Mouse (Mus musculus) intestine, embryonic 14.5 days (tissue): ENCODE measurements around the gene Cyb5d1. TPM values are rescaled to one million over a fixed set of nuclear protein-coding genes. Genes with fewer than 3 reads are reported as not detected.
"Not testable (repeated sequence)": the region's sequence is repeated elsewhere in the genome, so short reads cannot be mapped to it uniquely, and the experiment has no call there.

Experiments
- ATAC-seq: fragments of 200-750 bp; cut with Nextera tagmentation; replicated peaks from 2 replicates; pipeline ENCODE4 v1.8.0; 2017; ENCODE audit warnings: low read depth, moderate number of reproducible peaks, moderate TSS enrichment, moderate library complexity; ENCODE audit not compliant: low FRiP score, low TSS enrichment
- DNase-seq: peaks from one replicate; pipeline ENCODE4 v3.0.0-alpha.2; 2018; ENCODE audit warnings: low spot score
- H3K27ac ChIP-seq: fragments of 300-500 bp; sonication (generic); 2 replicates; pipeline ENCODE4 v1.5.1; 2014; ENCODE audit warnings: low read depth, mild to moderate bottlenecking, control low read depth
- H3K27me3 ChIP-seq: fragments of 300-500 bp; sonication (generic); replicated peaks from 2 replicates; pipeline ENCODE4 v1.6.1; 2014; ENCODE audit warnings: low read length, control low read depth; ENCODE audit not compliant: control insufficient read depth, insufficient read depth
- H3K36me3 ChIP-seq: fragments of 300-500 bp; sonication (generic); 2 replicates; pipeline ENCODE4 v1.6.1; 2014; ENCODE audit warnings: low read length, control low read depth; ENCODE audit not compliant: control insufficient read depth, insufficient read depth
- H3K4me1 ChIP-seq: fragments of 300-500 bp; sonication (generic); replicated peaks from 2 replicates; pipeline ENCODE4 v1.6.1; 2014; ENCODE audit warnings: low read length, control low read depth, mixed read lengths; ENCODE audit not compliant: control insufficient read depth, insufficient read depth
- H3K4me2 ChIP-seq: fragments of 300-500 bp; sonication (generic); 2 replicates; pipeline ENCODE4 v1.6.1; 2014; ENCODE audit warnings: low read length
- H3K4me3 ChIP-seq: fragments of 300-500 bp; sonication (generic); 2 replicates; pipeline ENCODE4 v1.5.1; 2014; ENCODE audit warnings: low read depth, low read length, control low read depth, mixed read lengths
- H3K9ac ChIP-seq: fragments of 300-500 bp; sonication (generic); 2 replicates; pipeline ENCODE4 v1.6.1; 2014; ENCODE audit warnings: mild to moderate bottlenecking, low read length
- H3K9me3 ChIP-seq: fragments of 300-500 bp; sonication (generic); 2 replicates; pipeline ENCODE4 v1.6.1; 2016; ENCODE audit warnings: low read length, control low read depth; ENCODE audit not compliant: control insufficient read depth
- WGBS: fragments of 180-500 bp; shearing (Covaris S2); extraction: QIAGEN DNeasy Blood & Tissue Kit; methylation state at CpG from one replicate; pipeline ENCODE4 v1.1.7; 2014; 5-methylcytosine and 5-hydroxymethylcytosine counted together
- polyA plus RNA-seq: library from polyadenylated mRNA; unstranded; fragments of >200 nt; fragmentation: Nextera tagmentation; extraction: Ambion mirVana; gene quantifications from 2 replicates; pipeline ENCODE4 v1.2.1, GENCODE M21; 2014

Gene Cyb5d1
- polyA plus RNA-seq, result 23.3 and 23.8 TPM in 2 replicates

DNA sequence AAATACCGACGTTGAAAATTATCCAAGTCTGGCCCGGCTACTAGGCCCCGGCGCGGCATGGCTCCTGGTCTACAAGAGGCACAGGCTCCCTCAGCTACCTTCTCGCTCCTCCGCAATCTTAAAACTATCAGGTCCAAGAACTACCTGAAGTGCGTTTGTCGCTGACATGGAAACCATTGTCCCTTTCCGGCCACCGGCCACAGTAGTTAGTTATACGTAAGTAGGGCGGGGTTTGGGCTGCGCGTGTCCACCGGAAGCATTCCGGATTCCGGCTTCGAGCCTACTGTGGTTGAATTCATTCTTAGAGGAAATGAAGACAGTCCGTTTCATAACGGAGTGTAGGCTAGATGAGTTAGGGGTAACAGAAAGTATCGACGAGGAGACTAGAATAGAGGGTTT lies at the start of gene Cyb5d1, which contains the start of gene Naa38:
Cyb5d1 (minus strand) TSS at position 397 of the 399 bp plus-strand sequence.
Naa38 (plus strand) TSS at position 253 of the 399 bp plus-strand sequence.
- WGBS, result under 1% methylated on average over 24 of the region's 24 CpGs
- peak within 1 kb of the TSS; percentile 72 for H3K4me2 ChIP-seq
- peak within 1 kb of the TSS; percentile 96 for H3K9ac ChIP-seq
- H3K27me3 ChIP-seq, H3K9me3 ChIP-seq: not testable (repeated sequence)
- peak within 1 kb of the TSS; percentile 70 for H3K4me3 ChIP-seq
- DNase-seq (peak; percentile 91), ATAC-seq (peak; percentile 60)
- H3K27ac ChIP-seq, result peak within 1 kb of the TSS; percentile 97
- H3K36me3 ChIP-seq, result peaks cover 10% of the 10 kb centered on the region
- H3K4me1 ChIP-seq, result peaks cover 24% of the 10 kb centered on the region

DNA sequence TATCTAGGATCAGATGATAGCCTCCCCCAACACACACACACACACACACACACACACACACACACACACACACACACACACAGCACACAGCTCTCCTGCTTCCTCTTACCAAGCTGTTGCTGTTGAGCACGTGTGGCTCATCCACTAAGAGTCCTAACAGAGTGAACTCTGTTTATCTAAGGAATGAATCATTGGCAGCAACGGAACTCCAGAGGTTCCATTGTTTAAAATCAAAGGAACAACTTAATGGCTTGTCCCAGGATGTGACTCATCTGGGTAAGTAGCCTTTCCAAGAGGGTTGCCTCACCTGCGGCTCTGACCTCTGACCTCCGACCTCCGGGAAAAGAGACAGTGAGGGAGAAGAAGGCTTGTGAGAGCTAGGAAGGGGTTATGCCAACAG lies 47.9 kb upstream of the Cyb5d1 start:
- peak overlapping the region; percentile 74; the same call in 1 of the 2 replicates for H3K27ac ChIP-seq
- WGBS, result 9% methylated on average over 5 of the region's 5 CpGs
- no peaks in the 10 kb centered on the region for H3K36me3 ChIP-seq
- DNase-seq (no peak), ATAC-seq (peak; percentile 87)
- H3K9me3 ChIP-seq, result no peaks in the 10 kb centered on the region
- H3K9ac ChIP-seq, result no peak overlapping the region
- H3K4me1 ChIP-seq, result peaks cover 18% of the 10 kb centered on the region
- H3K27me3 ChIP-seq, result no peaks in the 10 kb centered on the region
- H3K4me2 ChIP-seq, result no peak overlapping the region
- H3K4me3 ChIP-seq, result no peak overlapping the region

GRCm38 (mm10) chr11:69437291-69437690 lies 41.9 kb upstream of the Cyb5d1 start:
- no peaks in the 10 kb centered on the region for H3K36me3 ChIP-seq
- no peaks in the 10 kb centered on the region for H3K9me3 ChIP-seq
- 40% methylated on average over 3 of the region's 3 CpGs for WGBS

GRCm38 (mm10) chr11:69433189-69433588 lies 37.8 kb upstream of the Cyb5d1 start:
- no peaks in the 10 kb centered on the region for H3K36me3 ChIP-seq
- H3K4me3 ChIP-seq, result no peak overlapping the region
- 68% methylated on average over 6 of the region's 6 CpGs for WGBS
- H3K9me3 ChIP-seq, result no peaks in the 10 kb centered on the region
- no peak overlapping the region for H3K4me2 ChIP-seq
- no peak overlapping the region for H3K27ac ChIP-seq
- no peak overlapping the region for H3K9ac ChIP-seq
- no peaks in the 10 kb centered on the region for H3K27me3 ChIP-seq
- peaks cover 8% of the 10 kb centered on the region; the same call in 1 of the 2 replicates for H3K4me1 ChIP-seq
- ATAC-seq (no peak), DNase-seq (no peak)

More at GRCm38 (mm10) chr11:69437291-69437690, 41.9 kb upstream of the Cyb5d1 start:
- H3K9ac ChIP-seq, result no peak overlapping the region
- ATAC-seq (no peak), DNase-seq (no peak)
- H3K4me3 ChIP-seq, result no peak overlapping the region
- no peak overlapping the region for H3K27ac ChIP-seq
- no peaks in the 10 kb centered on the region for H3K27me3 ChIP-seq
- H3K4me1 ChIP-seq, result 0 out of 2 replicates have a peak, but pooled peaks cover 5% of the 10 kb centered on the region
- H3K4me2 ChIP-seq, result no peak overlapping the region

- Histone ChIP-seq H3K27ac (no peak overlapping the region), H3K36me3 (no peaks in the 10 kb centered on the region), H3K4me1 (peaks cover 8% of the 10 kb centered on the region; the same call in 1 of the 2 replicates), H3K4me3 (no peak overlapping the region), H3K9me3 (no peaks in the 10 kb centered on the region), H3K9ac (no peak overlapping the region), H3K4me2 (no peak overlapping the region), H3K27me3 (no peaks in the 10 kb centered on the region)
- ATAC-seq (0 out of 2 replicates have a peak, but pooled peaks have one; percentile 10), DNase-seq (no peak)
- 64% methylated on average over 11 of the region's 11 CpGs for WGBS
Observed at GRCm38 (mm10) chr11:69432640-69432982, 37.2 kb upstream of the Cyb5d1 start.

- Histone ChIP-seq H3K9ac (no peak overlapping the region), H3K4me2 (no peak overlapping the region)
Observed at GRCm38 (mm10) chr11:69431829-69432639, 36.6 kb upstream of the Cyb5d1 start.

DNA sequence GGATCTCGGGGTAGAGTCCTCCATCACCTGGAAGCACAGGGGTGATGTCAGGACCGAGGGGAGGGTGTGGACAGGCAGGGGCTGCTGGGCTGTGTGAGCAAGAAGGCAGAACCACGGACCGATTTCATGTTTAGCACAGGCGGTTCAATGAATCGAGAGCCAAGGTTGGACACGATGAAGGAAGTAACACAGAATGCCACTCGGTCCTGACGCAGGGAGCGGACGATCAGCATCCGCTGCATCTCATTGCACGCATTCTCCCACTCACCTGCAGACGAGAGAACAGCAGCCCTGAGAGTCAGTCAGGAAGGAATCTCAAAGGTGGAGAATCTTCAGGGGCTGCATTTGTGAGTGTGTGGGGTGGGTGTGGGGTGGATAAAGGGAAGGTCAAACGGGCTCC lies 35.2 kb upstream of the Cyb5d1 start:
- H3K36me3 ChIP-seq, result no peaks in the 10 kb centered on the region
- H3K4me3 ChIP-seq, result no peak overlapping the region
- no peak overlapping the region for H3K9ac ChIP-seq
- no peak for DNase-seq
- no peaks in the 10 kb centered on the region for H3K27me3 ChIP-seq
- H3K9me3 ChIP-seq, result no peaks in the 10 kb centered on the region
- H3K4me1 ChIP-seq, result peaks cover 8% of the 10 kb centered on the region; the same call in 1 of the 2 replicates
- H3K27ac ChIP-seq, result no peak overlapping the region
- no peak for ATAC-seq
- 85% methylated on average over 15 of the region's 15 CpGs for WGBS
- no peak overlapping the region for H3K4me2 ChIP-seq

More at GRCm38 (mm10) chr11:69431829-69432639, 36.6 kb upstream of the Cyb5d1 start:
- DNase-seq, result peak; percentile 70
- peak; percentile 61 for ATAC-seq
- Histone ChIP-seq H3K9me3 (no peaks in the 10 kb centered on the region), H3K36me3 (no peaks in the 10 kb centered on the region), H3K4me3 (no peak overlapping the region), H3K27ac (no peak overlapping the region), H3K4me1 (peaks cover 8% of the 10 kb centered on the region; the same call in 1 of the 2 replicates), H3K27me3 (no peaks in the 10 kb centered on the region)
- WGBS, result 31% methylated on average over 11 of the region's 11 CpGs

GRCm38 (mm10) chr11:69429313-69429712 lies 33.9 kb upstream of the Cyb5d1 start:
- no peaks in the 10 kb centered on the region for H3K9me3 ChIP-seq
- no peaks in the 10 kb centered on the region for H3K36me3 ChIP-seq
- no peak for DNase-seq
- ATAC-seq, result no peak
- H3K27ac ChIP-seq, result no peak overlapping the region
- WGBS, result 32% methylated on average over 2 of the region's 2 CpGs
- H3K27me3 ChIP-seq, result no peaks in the 10 kb centered on the region
- H3K9ac ChIP-seq, result no peak overlapping the region
- no peak overlapping the region for H3K4me3 ChIP-seq
- peaks cover 8% of the 10 kb centered on the region; the same call in 1 of the 2 replicates for H3K4me1 ChIP-seq
- H3K4me2 ChIP-seq, result no peak overlapping the region
